Mouse (Mus musculus) small intestine, adult 2 months (tissue): ENCODE results near the gene Dtx1.

Experiments
- CTCF ChIP-seq: fragments of 200-500 bp; IDR thresholded peaks from 2 replicates; pipeline ENCODE4 v1.5.1; 2012; ENCODE audit warnings: low read depth, mild to moderate bottlenecking, control low read depth, inconsistent platforms, low read length, moderate library complexity, mixed read lengths; ENCODE audit not compliant: insufficient replicate concordance, insufficient read length; ENCODE audit errors: extremely low read depth
- POLR2A ChIP-seq: fragments of 200-500 bp; IDR thresholded peaks from 2 replicates; pipeline ENCODE4 v1.6.1; 2012; ENCODE audit warnings: low read depth, mild to moderate bottlenecking, control low read depth, inconsistent platforms, low read length, moderate library complexity

DNA sequence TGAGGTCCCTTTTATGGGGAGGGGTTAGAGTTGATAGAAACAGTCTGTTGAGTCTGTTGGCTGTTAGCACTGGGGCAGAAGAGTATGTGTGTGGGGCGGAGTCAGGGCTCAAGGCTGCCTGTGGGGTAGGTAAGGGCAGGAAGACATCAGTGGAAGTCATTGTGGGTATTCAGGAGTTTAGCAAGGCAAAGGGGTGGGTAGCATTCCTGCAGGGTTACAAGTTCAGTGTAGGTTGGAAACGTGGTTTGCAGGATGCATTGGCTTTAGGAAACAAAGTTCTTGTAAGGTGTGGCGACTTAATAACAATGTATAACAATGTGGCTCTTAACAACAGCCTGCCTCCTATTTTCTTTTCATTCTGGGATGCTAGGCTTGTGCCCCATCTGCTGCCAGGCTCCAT, 39.5 kb upstream of the Dtx1 start:
- TF ChIP-seq CTCF = no peak
- TF ChIP-seq POLR2A = no peak
